Mouse (Mus musculus): ENCODE results near the gene Mat2a. TPM values are rescaled to one million over a fixed set of nuclear protein-coding genes. Genes with fewer than 3 reads are reported as not detected.

Gene Mat2a
- polyA plus RNA-seq, 1 experiment from 2014 or later, result 165 TPM

DNA sequence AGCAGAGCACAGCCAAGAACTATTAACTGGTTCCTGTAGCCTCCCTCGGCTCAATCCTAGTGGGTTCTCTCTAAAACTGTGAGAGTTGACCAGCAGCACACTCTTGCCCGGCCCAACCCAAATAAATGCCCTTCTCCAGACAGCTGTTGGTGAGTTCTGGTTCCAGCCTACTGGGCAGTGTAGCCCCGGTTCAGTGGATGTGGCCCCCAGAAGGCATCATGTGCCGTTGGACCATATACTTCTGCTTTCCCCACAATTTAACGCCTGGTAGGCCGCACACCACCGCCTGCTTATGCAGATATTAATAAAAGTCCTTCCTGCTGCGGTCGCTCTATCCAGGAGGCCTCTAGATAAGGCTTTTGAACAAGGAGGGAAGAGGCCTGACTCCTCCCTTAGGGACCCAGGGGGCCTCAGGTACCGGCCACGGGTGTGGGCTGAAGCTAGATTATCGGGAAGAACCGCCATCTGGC lies 49.9 kb downstream of the Mat2a start:
- WGBS, result 4% methylated on average over 13 of the region's 13 CpGs
- H3K27me3 ChIP-seq (replicated peaks; ENCODE audit: insufficient read depth, low read length), result no peaks in the 10 kb centered on the region
- peak overlapping the region; percentile 61 for H3K4me2 ChIP-seq (replicated peaks; ENCODE audit: low read depth, low read length)
- H3K27ac ChIP-seq (ENCODE audit: low read length), result peak overlapping the region; percentile 99
- H3K4me1 ChIP-seq (ENCODE audit: insufficient read depth, low read depth, low read length), result peaks cover 16% of the 10 kb centered on the region; the same call in 1 of the 2 replicates
- peak overlapping the region; percentile 90 for H3K9ac ChIP-seq (replicated peaks; ENCODE audit: low read depth)
- peaks cover 9% of the 10 kb centered on the region; the same call in 1 of the 2 replicates for H3K36me3 ChIP-seq (ENCODE audit: insufficient read depth, low read length)
- TF ChIP-seq CTCF (IDR thresholded peaks at IDR 0.05) (no peak), EP300 (IDR thresholded peaks at IDR 0.05) (no peak)
- no peaks in the 10 kb centered on the region for H3K9me3 ChIP-seq (ENCODE audit: low read length)
- peak overlapping the region; percentile 54 for H3K4me3 ChIP-seq (ENCODE audit: low read depth, low read length)
- peak; percentile 56 for DNase-seq (ENCODE audit: low spot score)
- peak; percentile 17 for ATAC-seq

DNA sequence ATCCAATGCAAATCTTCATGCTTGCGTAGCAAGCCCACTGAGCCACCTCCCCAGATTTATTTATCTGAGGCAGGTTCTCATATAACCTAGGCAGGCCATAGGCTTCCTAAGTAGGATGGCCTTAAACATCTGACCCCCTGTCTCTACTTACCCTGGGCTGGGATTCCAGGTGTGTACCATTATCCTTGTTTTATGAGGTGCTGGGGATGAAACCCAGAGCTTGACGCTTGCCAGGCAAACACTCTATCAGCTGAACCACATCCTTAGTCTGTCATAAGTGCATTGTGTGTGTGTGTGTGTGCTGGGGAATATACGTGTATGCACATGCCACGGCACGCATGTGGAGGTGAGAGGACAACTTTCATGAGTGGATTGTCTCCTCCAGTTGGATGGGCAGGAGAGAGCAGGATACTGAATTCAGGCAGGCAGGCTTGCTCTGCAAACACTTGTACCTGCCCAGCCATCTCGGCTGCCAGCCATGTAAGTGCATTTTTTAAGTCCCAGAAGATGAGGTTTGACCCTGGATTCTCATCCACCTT lies 50.5 kb downstream of the Mat2a start:
- Histone ChIP-seq H3K36me3 (ENCODE audit: insufficient read depth, low read length) (peaks cover 9% of the 10 kb centered on the region; the same call in 1 of the 2 replicates), H3K9me3 (ENCODE audit: low read length) (no peaks in the 10 kb centered on the region), H3K27ac (ENCODE audit: low read length) (peak overlapping the region; percentile 99), H3K4me2 (replicated peaks; ENCODE audit: low read depth, low read length) (peak overlapping the region; percentile 61), H3K4me1 (ENCODE audit: insufficient read depth, low read depth, low read length) (peaks cover 16% of the 10 kb centered on the region; the same call in 1 of the 2 replicates), H3K4me3 (ENCODE audit: low read depth, low read length) (peak overlapping the region; percentile 54), H3K9ac (replicated peaks; ENCODE audit: low read depth) (peak overlapping the region; percentile 90; the same call in 1 of the 2 replicates), H3K27me3 (replicated peaks; ENCODE audit: insufficient read depth, low read length) (no peaks in the 10 kb centered on the region)
- DNase-seq (ENCODE audit: low spot score), result peak; percentile 4
- TF ChIP-seq EP300 (IDR thresholded peaks at IDR 0.05), result no peak
- TF ChIP-seq CTCF (IDR thresholded peaks at IDR 0.05), result no peak
- no peak for ATAC-seq
- WGBS, result 54% methylated on average over 6 of the region's 6 CpGs

DNA sequence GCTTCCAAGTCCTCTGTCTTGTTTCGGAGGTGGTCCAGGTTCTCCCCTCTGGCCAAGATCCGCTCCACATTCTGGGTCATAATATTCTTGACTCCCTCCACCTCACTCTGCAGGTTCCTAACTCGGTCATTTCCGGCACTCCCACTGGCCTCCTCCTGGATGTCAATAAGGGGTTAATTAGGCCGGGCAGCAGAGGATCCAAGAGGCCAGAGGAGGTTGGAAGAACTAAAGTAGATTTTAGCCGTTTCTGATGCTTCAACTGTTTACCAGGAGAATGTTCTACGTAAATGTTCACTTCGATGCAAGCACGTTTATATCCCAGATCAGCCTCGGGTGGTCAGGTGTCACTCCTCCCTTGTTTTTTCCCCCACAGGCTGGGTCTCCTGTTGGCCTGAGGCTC lies 51.1 kb downstream of the Mat2a start:
- ATAC-seq (no peak), DNase-seq (ENCODE audit: low spot score) (peak; percentile 4)
- Histone ChIP-seq H3K36me3 (ENCODE audit: insufficient read depth, low read length) (peaks cover 9% of the 10 kb centered on the region; the same call in 1 of the 2 replicates), H3K27ac (ENCODE audit: low read length) (peak overlapping the region; percentile 99), H3K4me3 (ENCODE audit: low read depth, low read length) (0 out of 2 replicates have a peak overlapping the region, but pooled peaks have one; percentile 54), H3K9me3 (ENCODE audit: low read length) (no peaks in the 10 kb centered on the region), H3K4me2 (replicated peaks; ENCODE audit: low read depth, low read length) (peak overlapping the region; percentile 61), H3K27me3 (replicated peaks; ENCODE audit: insufficient read depth, low read length) (no peaks in the 10 kb centered on the region), H3K9ac (replicated peaks; ENCODE audit: low read depth) (no peak overlapping the region), H3K4me1 (ENCODE audit: insufficient read depth, low read depth, low read length) (peaks cover 16% of the 10 kb centered on the region; the same call in 1 of the 2 replicates)
- no peak for TF ChIP-seq EP300 (IDR thresholded peaks at IDR 0.05)
- TF ChIP-seq CTCF (IDR thresholded peaks at IDR 0.05), result no peak
- whole genome bisulfite sequencing, result 61% methylated on average over 10 of the region's 10 CpGs

DNA sequence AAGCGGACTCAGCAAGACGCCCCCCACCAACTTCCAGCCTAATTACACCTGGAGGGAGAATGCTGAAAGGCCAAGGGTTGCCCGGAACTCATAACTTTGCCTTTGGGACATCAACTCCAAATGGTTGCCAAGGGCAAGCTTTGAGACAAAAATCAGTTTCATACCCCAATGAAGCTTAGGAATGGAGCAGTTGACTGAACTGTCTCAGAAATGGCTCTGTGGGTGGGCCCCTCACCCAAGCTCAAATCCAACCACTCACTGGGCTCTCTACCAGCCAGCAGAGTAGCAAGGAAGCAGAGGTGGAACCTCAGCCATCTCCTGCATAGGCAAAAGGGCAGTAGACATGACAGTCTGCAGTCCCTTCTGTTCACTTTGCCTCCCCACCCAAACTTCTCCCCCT lies 51.5 kb downstream of the Mat2a start:
- Histone ChIP-seq H3K27me3 (replicated peaks; ENCODE audit: insufficient read depth, low read length) (no peaks in the 10 kb centered on the region), H3K4me2 (replicated peaks; ENCODE audit: low read depth, low read length) (peak overlapping the region; percentile 61), H3K9ac (replicated peaks; ENCODE audit: low read depth) (no peak overlapping the region), H3K27ac (ENCODE audit: low read length) (no peak overlapping the region), H3K4me3 (ENCODE audit: low read depth, low read length) (no peak overlapping the region), H3K4me1 (ENCODE audit: insufficient read depth, low read depth, low read length) (peaks cover 16% of the 10 kb centered on the region; the same call in 1 of the 2 replicates), H3K9me3 (ENCODE audit: low read length) (no peaks in the 10 kb centered on the region), H3K36me3 (ENCODE audit: insufficient read depth, low read length) (peaks cover 9% of the 10 kb centered on the region; the same call in 1 of the 2 replicates)
- ATAC-seq (no peak), DNase-seq (ENCODE audit: low spot score) (no peak)
- WGBS, result 89% methylated on average over 3 of the region's 3 CpGs
- no peak for TF ChIP-seq CTCF (IDR thresholded peaks at IDR 0.05)
- no peak for TF ChIP-seq EP300 (IDR thresholded peaks at IDR 0.05)

DNA sequence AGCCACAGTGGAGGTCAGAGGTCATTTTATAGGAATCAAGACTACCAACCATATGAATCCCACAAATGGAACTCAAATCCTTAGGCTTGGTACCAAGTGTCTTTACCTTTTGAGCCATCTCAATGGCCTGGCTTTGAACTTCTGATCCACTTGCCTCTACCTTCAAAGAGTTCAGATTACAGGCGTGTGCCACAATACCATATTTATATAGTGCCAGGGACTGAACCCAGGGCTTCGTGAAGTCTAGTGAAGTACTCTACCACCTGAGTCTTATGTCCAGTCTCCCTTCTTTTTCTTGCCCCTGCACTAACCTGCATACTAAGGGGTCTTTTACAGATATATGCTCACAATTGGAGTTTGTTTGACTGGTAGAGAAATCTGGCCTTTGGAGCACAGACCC lies 52.8 kb downstream of the Mat2a start:
- ATAC-seq (no peak), DNase-seq (ENCODE audit: low spot score) (no peak)
- Histone ChIP-seq H3K36me3 (ENCODE audit: insufficient read depth, low read length) (peaks cover 9% of the 10 kb centered on the region; the same call in 1 of the 2 replicates), H3K27ac (ENCODE audit: low read length) (no peak overlapping the region), H3K27me3 (replicated peaks; ENCODE audit: insufficient read depth, low read length) (no peaks in the 10 kb centered on the region), H3K9ac (replicated peaks; ENCODE audit: low read depth) (no peak overlapping the region), H3K9me3 (ENCODE audit: low read length) (no peaks in the 10 kb centered on the region), H3K4me2 (replicated peaks; ENCODE audit: low read depth, low read length) (no peak overlapping the region), H3K4me1 (ENCODE audit: insufficient read depth, low read depth, low read length) (peaks cover 16% of the 10 kb centered on the region; the same call in 1 of the 2 replicates), H3K4me3 (ENCODE audit: low read depth, low read length) (no peak overlapping the region)
- no peak for TF ChIP-seq CTCF (IDR thresholded peaks at IDR 0.05)
- TF ChIP-seq EP300 (IDR thresholded peaks at IDR 0.05), result no peak
- 86% methylated on average over 2 of the region's 2 CpGs for WGBS

DNA sequence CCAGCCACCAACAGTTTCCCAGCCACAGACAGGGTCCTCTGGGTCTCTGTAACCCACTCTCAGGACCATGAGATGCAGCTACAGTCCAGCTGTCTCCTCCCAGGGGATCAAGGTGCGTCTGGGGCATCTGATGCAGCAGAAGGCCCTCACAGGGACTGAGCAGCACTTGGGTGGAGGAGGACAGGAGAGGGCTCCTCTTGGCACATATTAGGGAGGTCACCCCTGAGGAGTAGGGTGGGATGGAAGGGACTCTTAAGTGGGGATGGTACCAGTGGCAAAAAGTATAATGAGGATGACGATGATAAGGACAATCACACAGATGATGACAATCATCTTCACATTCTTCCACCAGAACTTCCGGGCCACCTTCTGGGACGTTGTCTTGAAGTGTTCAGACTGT lies 54.1 kb downstream of the Mat2a start:
- Histone ChIP-seq H3K9ac (replicated peaks; ENCODE audit: low read depth) (no peak overlapping the region), H3K9me3 (ENCODE audit: low read length) (no peaks in the 10 kb centered on the region), H3K27ac (ENCODE audit: low read length) (no peak overlapping the region), H3K4me1 (ENCODE audit: insufficient read depth, low read depth, low read length) (peaks cover 16% of the 10 kb centered on the region; the same call in 1 of the 2 replicates), H3K4me2 (replicated peaks; ENCODE audit: low read depth, low read length) (no peak overlapping the region), H3K4me3 (ENCODE audit: low read depth, low read length) (no peak overlapping the region), H3K27me3 (replicated peaks; ENCODE audit: insufficient read depth, low read length) (no peaks in the 10 kb centered on the region), H3K36me3 (ENCODE audit: insufficient read depth, low read length) (peaks cover 9% of the 10 kb centered on the region; the same call in 1 of the 2 replicates)
- TF ChIP-seq EP300 (IDR thresholded peaks at IDR 0.05), result no peak
- TF ChIP-seq CTCF (IDR thresholded peaks at IDR 0.05), result no peak
- ATAC-seq, result no peak
- 60% methylated on average over 4 of the region's 4 CpGs for WGBS
- DNase-seq (ENCODE audit: low spot score), result no peak

All from lung, postnatal 0 days (tissue).